Mouse (Mus musculus) limb, embryonic 11.5 days (tissue): ENCODE results near the gene Emilin2. TPM values are rescaled to one million over a fixed set of nuclear protein-coding genes. Genes with fewer than 3 reads are reported as not detected.

Experiments used
- ATAC-seq: fragments of 200-750 bp; cut with Nextera tagmentation; 2 replicates; pipeline ENCODE4 v1.8.0; 2017; ENCODE audit warnings: low read depth; ENCODE audit not compliant: insufficient number of reproducible peaks, low FRiP score, low TSS enrichment
- DNase-seq: peaks from one replicate; pipeline ENCODE4 v3.0.0-alpha.2; 2015; ENCODE audit warnings: low spot score
- H3K27ac ChIP-seq: fragments of 300-500 bp; sonication (generic); replicated peaks from 2 replicates; pipeline ENCODE4 v1.5.1; 2014; ENCODE audit warnings: low read depth, mild to moderate bottlenecking, low read length
- H3K27me3 ChIP-seq: fragments of 300-500 bp; sonication (generic); 2 replicates; pipeline ENCODE4 v1.6.1; 2014; ENCODE audit warnings: mild to moderate bottlenecking, low read length, mixed read lengths; ENCODE audit not compliant: control insufficient read depth, insufficient read depth
- H3K36me3 ChIP-seq: fragments of 300-500 bp; sonication (generic); 2 replicates; pipeline ENCODE4 v1.6.1; 2014; ENCODE audit warnings: mild to moderate bottlenecking, low read length, moderate library complexity, mixed read lengths; ENCODE audit not compliant: control insufficient read depth, insufficient read depth
- H3K4me1 ChIP-seq: fragments of 300-500 bp; sonication (generic); 2 replicates; pipeline ENCODE4 v1.6.1; 2014; ENCODE audit warnings: low read length, mixed read lengths; ENCODE audit not compliant: control insufficient read depth, insufficient read depth
- H3K4me2 ChIP-seq: fragments of 300-500 bp; sonication (generic); 2 replicates; pipeline ENCODE4 v1.6.1; 2014; ENCODE audit warnings: low read depth, mild to moderate bottlenecking, moderate library complexity; ENCODE audit not compliant: severe bottlenecking
- H3K4me3 ChIP-seq: fragments of 300-500 bp; sonication (generic); 2 replicates; pipeline ENCODE4 v1.5.1; 2014; ENCODE audit warnings: low read depth, low read length
- H3K9ac ChIP-seq: fragments of 300-500 bp; sonication (generic); 2 replicates; pipeline ENCODE4 v1.6.1; 2014; ENCODE audit warnings: mild to moderate bottlenecking, low read length
- H3K9me3 ChIP-seq: fragments of 300-500 bp; sonication (generic); 2 replicates; pipeline ENCODE4 v1.6.1; 2016; ENCODE audit warnings: low read length; ENCODE audit not compliant: control insufficient read depth
- WGBS: fragments of 180-500 bp; shearing (Covaris S2); extraction: QIAGEN DNeasy Blood & Tissue Kit; methylation state at CpG from one replicate; pipeline ENCODE4 v1.1.7; 2014; 5-methylcytosine and 5-hydroxymethylcytosine counted together
- polyA plus RNA-seq: library from polyadenylated mRNA; unstranded; fragments of >200 nt; fragmentation: Nextera tagmentation; extraction: Ambion mirVana; gene quantifications from 2 replicates; pipeline ENCODE4 v1.2.1, GENCODE M21; 2014

Emilin2 gene
- polyA plus RNA-seq, 1 experiment from 2014 or later: 15.8 TPM

- no peak overlapping the region for H3K27ac ChIP-seq
- WGBS: 85% methylated on average over 8 of the region's 8 CpGs
- no peaks in the 10 kb centered on the region; the same call in 1 of the 2 replicates for H3K36me3 ChIP-seq
- H3K4me1 ChIP-seq: no peaks in the 10 kb centered on the region
- H3K9ac ChIP-seq: no peak overlapping the region
- ATAC-seq: no peak
- H3K27me3 ChIP-seq: no peaks in the 10 kb centered on the region
- no peak for DNase-seq
- H3K4me3 ChIP-seq: no peak overlapping the region
- no peaks in the 10 kb centered on the region for H3K9me3 ChIP-seq
- H3K4me2 ChIP-seq: no peak overlapping the region
Measured at GRCm38 (mm10) chr17:71267374-71267773, 44.4 kb downstream of the Emilin2 start.

- no peak overlapping the region for H3K4me3 ChIP-seq
- H3K9me3 ChIP-seq: no peaks in the 10 kb centered on the region
- H3K27ac ChIP-seq: no peak overlapping the region
- no peaks in the 10 kb centered on the region for H3K36me3 ChIP-seq
- no peaks in the 10 kb centered on the region for H3K27me3 ChIP-seq
- H3K9ac ChIP-seq: no peak overlapping the region
- no peak for ATAC-seq
- H3K4me2 ChIP-seq: no peak overlapping the region
- 78% methylated on average over 5 of the region's 5 CpGs for WGBS
- no peak for DNase-seq
- H3K4me1 ChIP-seq: no peaks in the 10 kb centered on the region
Measured at GRCm38 (mm10) chr17:71265336-71266051, 46.3 kb downstream of the Emilin2 start.

DNA sequence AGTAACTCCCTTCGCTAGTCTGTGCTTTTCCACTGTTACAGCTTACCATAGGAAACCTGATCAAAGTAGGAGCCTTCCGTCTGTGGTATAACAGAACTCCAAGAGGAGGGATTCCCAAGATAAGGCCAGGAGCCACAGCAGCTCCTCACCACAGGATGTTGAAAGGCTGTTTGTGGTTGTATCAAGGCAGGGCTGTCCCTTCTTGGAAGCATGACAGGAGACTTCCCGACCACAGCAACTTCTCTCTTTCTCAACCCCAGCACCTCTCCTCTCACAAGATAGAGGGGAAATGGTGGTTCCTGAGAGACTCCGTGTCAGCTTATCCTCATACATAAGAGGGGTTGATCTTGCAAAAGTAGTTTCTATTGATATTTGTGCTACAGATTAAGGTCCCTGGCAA, 47.0 kb downstream of the Emilin2 start:
- no peaks in the 10 kb centered on the region for H3K4me1 ChIP-seq
- no peak overlapping the region for H3K9ac ChIP-seq
- H3K27me3 ChIP-seq: no peaks in the 10 kb centered on the region
- no peak overlapping the region for H3K27ac ChIP-seq
- no peaks in the 10 kb centered on the region for H3K9me3 ChIP-seq
- WGBS: 76% methylated on average over 4 of the region's 4 CpGs
- H3K4me2 ChIP-seq: no peak overlapping the region
- no peaks in the 10 kb centered on the region for H3K36me3 ChIP-seq
- ATAC-seq: no peak
- no peak overlapping the region for H3K4me3 ChIP-seq
- no peak for DNase-seq

DNA sequence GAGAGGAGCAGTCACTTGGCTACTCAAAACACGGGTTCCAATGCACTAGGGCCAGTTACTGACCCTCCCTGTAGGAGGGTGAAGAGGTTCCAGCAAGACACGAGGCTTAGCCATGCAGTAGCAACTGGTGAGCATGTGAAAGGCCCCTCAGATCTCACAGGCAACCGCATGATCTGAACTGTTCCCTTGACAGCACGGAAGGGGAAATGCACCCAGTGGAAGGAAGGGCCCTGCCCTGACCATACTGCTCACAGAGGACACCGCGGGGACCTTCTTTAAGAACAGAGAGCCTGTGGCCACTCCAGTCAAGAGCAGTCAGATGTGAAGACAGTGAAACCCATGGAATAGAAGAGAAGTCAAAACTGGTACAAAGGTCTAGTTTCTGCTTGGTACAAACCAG, 48.6 kb downstream of the Emilin2 start:
- Histone ChIP-seq H3K4me3 (no peak overlapping the region), H3K4me1 (no peaks in the 10 kb centered on the region), H3K9ac (no peak overlapping the region), H3K9me3 (no peaks in the 10 kb centered on the region), H3K36me3 (no peaks in the 10 kb centered on the region), H3K27me3 (no peaks in the 10 kb centered on the region), H3K27ac (no peak overlapping the region), H3K4me2 (no peak overlapping the region)
- WGBS: 88% methylated on average over 6 of the region's 6 CpGs
- ATAC-seq: no peak
- DNase-seq: no peak

DNA sequence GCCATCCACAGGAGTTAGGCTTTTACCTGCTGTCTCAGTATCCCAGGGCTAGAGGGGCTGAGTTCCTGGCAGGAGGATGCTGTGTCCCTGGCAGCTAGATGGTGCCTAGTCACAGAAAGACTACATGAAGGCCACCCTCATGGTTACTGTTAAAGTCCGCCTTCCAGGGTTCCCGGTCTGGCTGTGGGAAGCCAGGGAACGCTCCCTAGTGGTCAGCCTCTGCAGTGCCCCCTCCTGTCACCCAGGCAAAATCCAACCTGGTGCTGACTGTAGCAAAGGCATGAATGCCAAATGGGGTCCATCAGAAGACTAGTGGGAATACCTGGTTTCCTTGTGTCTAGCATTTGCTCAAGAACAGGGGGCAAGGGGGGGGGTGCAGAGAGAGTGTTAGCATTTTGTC, 51.1 kb downstream of the Emilin2 start:
- Histone ChIP-seq H3K36me3 (no peaks in the 10 kb centered on the region), H3K9me3 (no peaks in the 10 kb centered on the region), H3K27ac (no peak overlapping the region), H3K4me1 (0 out of 2 replicates have a peak, but pooled peaks cover 5% of the 10 kb centered on the region), H3K4me2 (no peak overlapping the region), H3K9ac (no peak overlapping the region), H3K4me3 (no peak overlapping the region), H3K27me3 (no peaks in the 10 kb centered on the region)
- ATAC-seq: no peak
- WGBS: 53% methylated on average over 3 of the region's 3 CpGs
- no peak for DNase-seq

- Histone ChIP-seq H3K36me3 (no peaks in the 10 kb centered on the region), H3K4me2 (no peak overlapping the region), H3K9me3 (no peaks in the 10 kb centered on the region), H3K27me3 (no peaks in the 10 kb centered on the region), H3K27ac (no peak overlapping the region), H3K4me3 (no peak overlapping the region), H3K4me1 (0 out of 2 replicates have a peak, but pooled peaks cover 5% of the 10 kb centered on the region), H3K9ac (no peak overlapping the region)
- WGBS: 74% methylated on average over 11 of the region's 11 CpGs
- ATAC-seq (no peak), DNase-seq (no peak)
Measured at GRCm38 (mm10) chr17:71259727-71260126, 52.1 kb downstream of the Emilin2 start.

DNA sequence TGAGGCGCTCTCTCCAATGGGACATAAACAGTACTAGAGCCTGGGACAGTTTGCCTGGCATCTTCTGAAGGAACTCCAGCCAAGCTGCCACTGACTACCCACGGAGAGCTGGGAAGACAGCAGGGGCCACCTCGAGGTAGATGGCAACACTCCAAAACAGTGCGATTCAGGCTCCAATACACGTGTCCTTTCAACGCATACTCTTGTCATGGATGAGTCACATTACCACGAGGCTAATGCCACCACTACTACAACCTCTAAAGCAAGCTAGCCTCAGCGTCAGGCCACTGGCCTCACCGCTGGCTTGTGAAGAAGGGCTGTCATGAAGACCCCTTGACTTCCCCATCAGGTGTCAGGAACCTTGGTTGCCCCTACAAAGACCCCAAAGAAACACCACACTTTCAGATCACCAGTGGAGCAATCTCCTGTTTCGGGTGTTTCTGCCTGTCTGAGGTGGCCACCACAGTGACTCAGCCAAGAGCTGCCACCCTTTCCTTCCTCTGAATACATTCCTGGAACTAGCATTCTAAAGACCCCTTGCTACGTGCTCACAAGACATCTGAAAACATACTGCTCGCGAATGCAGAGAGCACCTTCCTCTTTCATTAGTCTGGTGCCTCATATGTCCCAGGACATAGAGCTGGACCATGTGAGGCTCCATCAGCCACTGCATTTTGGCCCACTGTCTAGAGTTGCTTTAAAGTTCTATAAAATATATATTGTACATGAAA, 54.8 kb downstream of the Emilin2 start:
- 93% methylated on average over 13 of the region's 13 CpGs for WGBS
- DNase-seq: no peak
- H3K9me3 ChIP-seq: no peaks in the 10 kb centered on the region
- H3K27ac ChIP-seq: no peak overlapping the region
- no peak overlapping the region for H3K9ac ChIP-seq
- ATAC-seq: no peak
- H3K27me3 ChIP-seq: no peaks in the 10 kb centered on the region
- H3K4me1 ChIP-seq: peaks cover 26% of the 10 kb centered on the region
- no peak overlapping the region for H3K4me3 ChIP-seq
- no peak overlapping the region for H3K4me2 ChIP-seq
- no peaks in the 10 kb centered on the region for H3K36me3 ChIP-seq

DNA sequence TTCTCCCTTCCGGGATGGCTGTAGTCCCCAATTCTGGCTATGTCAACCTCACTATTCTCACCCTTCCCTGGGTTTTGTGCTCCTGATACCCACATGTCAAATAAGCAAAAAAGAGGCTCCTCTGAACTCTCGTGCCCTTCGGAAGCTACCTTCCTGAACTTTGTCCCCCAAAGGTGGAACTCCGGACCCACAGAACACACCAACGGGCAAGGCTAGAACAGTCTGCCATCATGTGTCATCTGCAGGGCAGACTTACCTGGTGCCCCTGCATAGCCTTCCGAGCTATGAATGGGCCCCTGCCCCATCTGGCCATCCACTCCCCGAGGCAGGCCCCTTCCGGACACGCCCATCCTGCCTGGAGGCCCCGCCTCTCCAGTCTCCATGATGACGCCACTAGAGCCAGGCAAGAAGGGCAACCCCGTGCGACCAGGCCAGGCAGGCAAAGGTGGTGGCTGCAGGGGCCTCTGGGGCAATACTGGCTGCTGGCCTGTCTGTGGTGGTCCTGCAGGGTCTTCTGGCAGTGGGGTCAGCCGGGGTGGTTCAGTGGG, 55.6 kb downstream of the Emilin2 start:
- Histone ChIP-seq H3K27ac (no peak overlapping the region), H3K36me3 (no peaks in the 10 kb centered on the region)
- 80% methylated on average over 14 of the region's 14 CpGs for WGBS

More for the DNA sequence above, 55.6 kb downstream of the Emilin2 start:
- H3K4me3 ChIP-seq: no peak overlapping the region
- H3K27me3 ChIP-seq: no peaks in the 10 kb centered on the region
- H3K9me3 ChIP-seq: no peaks in the 10 kb centered on the region
- peaks cover 33% of the 10 kb centered on the region for H3K4me1 ChIP-seq
- no peak for DNase-seq
- no peak overlapping the region for H3K9ac ChIP-seq
- no peak for ATAC-seq
- H3K4me2 ChIP-seq: no peak overlapping the region
